Mouse (Mus musculus) ES-Bruce4 (cell line): ENCODE results near the gene Gm11541. TPM values are rescaled to one million over a fixed set of nuclear protein-coding genes. Genes with fewer than 3 reads are reported as not detected.

Experiments
- H3K27ac ChIP-seq: 2 replicates; pipeline ENCODE4 v1.5.1; 2012; ENCODE audit warnings: low read length, inconsistent platforms; ENCODE audit not compliant: insufficient read depth
- H3K27me3 ChIP-seq: 2 replicates; pipeline ENCODE4 v1.6.1; 2012; ENCODE audit warnings: mild to moderate bottlenecking, low read length, inconsistent platforms; ENCODE audit not compliant: control insufficient read depth, poor library complexity, insufficient read depth, severe bottlenecking
- H3K36me3 ChIP-seq: 2 replicates; pipeline ENCODE4 v1.6.1; 2012; ENCODE audit warnings: inconsistent platforms, mild to moderate bottlenecking, low read length, moderate library complexity; ENCODE audit not compliant: control insufficient read depth, poor library complexity, insufficient read depth, severe bottlenecking
- H3K4me1 ChIP-seq: one replicate; pipeline ENCODE4 v1.8.1; 2011; ENCODE audit warnings: low read length; ENCODE audit not compliant: control insufficient read depth, insufficient read depth
- H3K4me3 ChIP-seq: 2 replicates; pipeline ENCODE4 v1.5.1; 2011; ENCODE audit warnings: low read depth, mild to moderate bottlenecking, low read length
- H3K9ac ChIP-seq: 2 replicates; pipeline ENCODE4 v1.6.1; 2012; ENCODE audit warnings: low read depth, mild to moderate bottlenecking, inconsistent platforms; ENCODE audit not compliant: poor library complexity, severe bottlenecking
- H3K9me3 ChIP-seq: replicated peaks from 2 replicates; pipeline ENCODE4 v1.6.1; 2012; ENCODE audit warnings: mild to moderate bottlenecking, low read length, inconsistent platforms; ENCODE audit not compliant: control insufficient read depth, poor library complexity, insufficient read depth, severe bottlenecking
- CTCF ChIP-seq: IDR thresholded peaks from one replicate; pipeline ENCODE4 v1.8.1; 2011; ENCODE audit warnings: low read depth, low read length
- EP300 ChIP-seq: IDR thresholded peaks from 2 replicates; pipeline ENCODE4 v1.6.1; 2011; ENCODE audit warnings: low read depth, low read length; ENCODE audit not compliant: insufficient read depth
- POLR2A ChIP-seq: IDR thresholded peaks from one replicate; pipeline ENCODE4 v1.8.1; 2011; ENCODE audit warnings: low read length; ENCODE audit not compliant: insufficient read depth
- polyA plus RNA-seq: library from polyadenylated mRNA; stranded (reverse); fragments of >200 nt; gene quantifications from 2 replicates; pipeline ENCODE4 v1.2.4, GENCODE M21; 2011; ENCODE audit warnings: low read depth; ENCODE audit not compliant: missing spikeins, insufficient read depth, insufficient read length

The Gm11541 gene
- polyA plus RNA-seq, 1 experiment: not detected

- Histone ChIP-seq H3K27ac (no peak overlapping the region), H3K9ac (peak overlapping the region; percentile 36; the same call in 1 of the 2 replicates), H3K4me1 (no peaks in the 10 kb centered on the region), H3K4me3 (no peak overlapping the region), H3K27me3 (no peaks in the 10 kb centered on the region), H3K36me3 (no peaks in the 10 kb centered on the region), H3K9me3 (no peaks in the 10 kb centered on the region)
- TF ChIP-seq POLR2A: no peak
- no peak for TF ChIP-seq EP300
- no peak for TF ChIP-seq CTCF
Measured at GRCm38 (mm10) chr11:94717239-94717638, 12.9 kb upstream of the Gm11541 start.

- Histone ChIP-seq H3K4me3 (no peak overlapping the region), H3K36me3 (no peaks in the 10 kb centered on the region), H3K4me1 (no peaks in the 10 kb centered on the region), H3K9me3 (no peaks in the 10 kb centered on the region), H3K27ac (no peak overlapping the region), H3K9ac (no peak overlapping the region), H3K27me3 (no peaks in the 10 kb centered on the region)
- TF ChIP-seq CTCF (peak; percentile 56), POLR2A (no peak), EP300 (no peak)
Measured at GRCm38 (mm10) chr11:94716754-94717153, 12.5 kb upstream of the Gm11541 start.

GRCm38 (mm10) chr11:94715622-94716021 lies 11.3 kb upstream of the Gm11541 start:
- no peak overlapping the region for H3K4me3 ChIP-seq
- H3K9me3 ChIP-seq: no peaks in the 10 kb centered on the region
- H3K36me3 ChIP-seq: no peaks in the 10 kb centered on the region
- no peaks in the 10 kb centered on the region for H3K27me3 ChIP-seq
- TF ChIP-seq CTCF (no peak), EP300 (no peak), POLR2A (no peak)
- H3K9ac ChIP-seq: no peak overlapping the region
- no peak overlapping the region for H3K27ac ChIP-seq
- no peaks in the 10 kb centered on the region for H3K4me1 ChIP-seq

GRCm38 (mm10) chr11:94713246-94713860 lies 9.1 kb upstream of the Gm11541 start:
- TF ChIP-seq CTCF (no peak), EP300 (no peak), POLR2A (no peak)
- Histone ChIP-seq H3K27ac (no peak overlapping the region), H3K27me3 (no peaks in the 10 kb centered on the region), H3K4me1 (no peaks in the 10 kb centered on the region), H3K36me3 (no peaks in the 10 kb centered on the region), H3K9me3 (no peaks in the 10 kb centered on the region), H3K4me3 (no peak overlapping the region), H3K9ac (no peak overlapping the region)

- H3K9me3 ChIP-seq: peaks cover 4% of the 10 kb centered on the region; the same call in 1 of the 2 replicates
- no peak for TF ChIP-seq CTCF
- TF ChIP-seq EP300: no peak
- no peak for TF ChIP-seq POLR2A
- H3K4me1 ChIP-seq: no peaks in the 10 kb centered on the region
- no peaks in the 10 kb centered on the region for H3K36me3 ChIP-seq
- no peak overlapping the region for H3K4me3 ChIP-seq
- no peaks in the 10 kb centered on the region for H3K27me3 ChIP-seq
- H3K27ac ChIP-seq: no peak overlapping the region
- no peak overlapping the region for H3K9ac ChIP-seq
Measured at GRCm38 (mm10) chr11:94704020-94704419, 279 bp downstream of the Gm11541 start.

GRCm38 (mm10) chr11:94702216-94702610 lies 2.1 kb downstream of the Gm11541 start:
- no peaks in the 10 kb centered on the region for H3K4me1 ChIP-seq
- TF ChIP-seq POLR2A: no peak
- TF ChIP-seq EP300: no peak
- TF ChIP-seq CTCF: no peak
- no peaks in the 10 kb centered on the region for H3K36me3 ChIP-seq
- H3K9me3 ChIP-seq: peaks cover 4% of the 10 kb centered on the region; the same call in 1 of the 2 replicates
- no peaks in the 10 kb centered on the region for H3K27me3 ChIP-seq
- H3K27ac ChIP-seq: no peak overlapping the region
- no peak overlapping the region for H3K9ac ChIP-seq
- H3K4me3 ChIP-seq: no peak overlapping the region
